Mouse (Mus musculus) intestine, embryonic 15.5 days (tissue): ENCODE data around the gene Syne4. TPM values are rescaled to one million over a fixed set of nuclear protein-coding genes. Genes with fewer than 3 reads are reported as not detected.
A peak's percentile ranks its signal among the peaks of the same experiment; 100 is the strongest.

ENCODE experiments used
- ATAC-seq: fragments of 200-750 bp; cut with Nextera tagmentation; 2 replicates; pipeline ENCODE4 v1.8.0; 2017; ENCODE audit warnings: moderate TSS enrichment, moderate library complexity
- H3K27ac ChIP-seq: fragments of 300-500 bp; sonication (generic); 2 replicates; pipeline ENCODE4 v1.5.1; 2015; ENCODE audit warnings: mild to moderate bottlenecking, inconsistent platforms
- H3K27me3 ChIP-seq: fragments of 300-500 bp; sonication (generic); replicated peaks from 2 replicates; pipeline ENCODE4 v1.6.1; 2015; ENCODE audit warnings: inconsistent platforms
- H3K36me3 ChIP-seq: fragments of 300-500 bp; sonication (generic); 2 replicates; pipeline ENCODE4 v1.6.1; 2015; ENCODE audit warnings: inconsistent platforms
- H3K4me1 ChIP-seq: fragments of 300-500 bp; sonication (generic); replicated peaks from 2 replicates; pipeline ENCODE4 v1.6.1; 2015; ENCODE audit warnings: inconsistent platforms
- H3K4me2 ChIP-seq: fragments of 300-500 bp; sonication (generic); replicated peaks from 2 replicates; pipeline ENCODE4 v1.6.1; 2015; ENCODE audit warnings: mild to moderate bottlenecking, inconsistent platforms
- H3K4me3 ChIP-seq: fragments of 300-500 bp; sonication (generic); replicated peaks from 2 replicates; pipeline ENCODE4 v1.5.1; 2015; ENCODE audit warnings: inconsistent platforms
- H3K9ac ChIP-seq: fragments of 300-500 bp; sonication (generic); 2 replicates; pipeline ENCODE4 v1.6.1; 2015; ENCODE audit warnings: inconsistent platforms
- H3K9me3 ChIP-seq: fragments of 300-500 bp; sonication (generic); 2 replicates; pipeline ENCODE4 v1.6.1; 2016; ENCODE audit warnings: inconsistent platforms
- WGBS: fragments of 180-500 bp; shearing (Covaris S2); methylation state at CpG from one replicate; pipeline ENCODE4 v1.1.7; 2015; 5-methylcytosine and 5-hydroxymethylcytosine counted together
- polyA plus RNA-seq: library from polyadenylated mRNA; unstranded; fragments of >200 nt; fragmentation: Nextera tagmentation; extraction: Ambion mirVana; gene quantifications from 2 replicates; pipeline ENCODE4 v1.2.1, GENCODE M21; 2015

Gene Syne4
- polyA plus RNA-seq, 1 experiment from 2014 or later: 47.7 TPM

- peak; percentile 61 for ATAC-seq
- H3K9ac ChIP-seq: peak within 1 kb of the TSS; percentile 66
- under 1% methylated on average over 55 of the region's 55 CpGs for WGBS
- H3K27me3 ChIP-seq: peaks cover 7% of the 10 kb centered on the region; the same call in 1 of the 2 replicates
- peaks cover 4% of the 10 kb centered on the region; the same call in 1 of the 2 replicates for H3K36me3 ChIP-seq
- peaks cover 26% of the 10 kb centered on the region for H3K4me1 ChIP-seq
- no peaks in the 10 kb centered on the region for H3K9me3 ChIP-seq
- peak within 1 kb of the TSS; percentile 62 for H3K4me3 ChIP-seq
- peak within 1 kb of the TSS; percentile 85 for H3K4me2 ChIP-seq
- H3K27ac ChIP-seq: no peak within 1 kb of the TSS
These were observed 48.2 kb downstream of the Syne4 start, which contains the start of gene Lrfn3 for GRCm38 (mm10) chr7:30362652-30363343. TSS of gene Lrfn3 (minus strand) at chr7:30362772.

- Histone ChIP-seq H3K4me3 (peak overlapping the region; percentile 62), H3K27ac (no peak overlapping the region), H3K36me3 (peaks cover 4% of the 10 kb centered on the region; the same call in 1 of the 2 replicates), H3K4me2 (peak overlapping the region; percentile 85), H3K9ac (peak overlapping the region; percentile 66), H3K9me3 (no peaks in the 10 kb centered on the region), H3K27me3 (peaks cover 7% of the 10 kb centered on the region; the same call in 1 of the 2 replicates), H3K4me1 (peaks cover 21% of the 10 kb centered on the region)
- 54% methylated on average over 6 of the region's 6 CpGs for WGBS
- ATAC-seq: no peak
These were observed 48.7 kb downstream of the Syne4 start for GRCm38 (mm10) chr7:30363344-30363738.

- no peak overlapping the region for H3K4me3 ChIP-seq
- peaks cover 2% of the 10 kb centered on the region; the same call in 1 of the 2 replicates for H3K4me1 ChIP-seq
- H3K27ac ChIP-seq: no peak overlapping the region
- H3K36me3 ChIP-seq: no peaks in the 10 kb centered on the region
- H3K27me3 ChIP-seq: peaks cover 7% of the 10 kb centered on the region; the same call in 1 of the 2 replicates
- H3K9ac ChIP-seq: no peak overlapping the region
- ATAC-seq: no peak
- no peak overlapping the region for H3K4me2 ChIP-seq
- 67% methylated on average over 2 of the region's 2 CpGs for WGBS
- no peaks in the 10 kb centered on the region for H3K9me3 ChIP-seq
These were observed 52.9 kb downstream of the Syne4 start for GRCm38 (mm10) chr7:30367466-30367865.

Other genes with a start within 250 kb of the Syne4 start
- gene Zfp82, start 241.9 kb upstream of the Syne4 start, polyA plus RNA-seq: 3.9 and 4.5 TPM in 2 replicates
- 1.2 and 1.5 TPM in 2 replicates for gene Gm26920, start 224.4 kb upstream of the Syne4 start, polyA plus RNA-seq
- gene Zfp566, start 224.3 kb upstream of the Syne4 start, polyA plus RNA-seq: 6.0 and 6.1 TPM in 2 replicates
- gene Zfp260, start 220.0 kb upstream of the Syne4 start, polyA plus RNA-seq: 71.0 and 82.3 TPM in 2 replicates
- 6.7 and 8.3 TPM in 2 replicates for gene Zfp382, start 192.9 kb upstream of the Syne4 start, polyA plus RNA-seq
- gene Zfp146, start 145.1 kb upstream of the Syne4 start, polyA plus RNA-seq: 12.2 and 13.6 TPM in 2 replicates
- 30.7 and 34.3 TPM in 2 replicates for gene Cox7a1, start 130.7 kb upstream of the Syne4 start, polyA plus RNA-seq
- gene Capns1, start 116.0 kb upstream of the Syne4 start, polyA plus RNA-seq: 83.7 and 101 TPM in 2 replicates
- gene Polr2i, start 82.9 kb upstream of the Syne4 start, polyA plus RNA-seq: 115 and 116 TPM in 2 replicates
- 136 and 148 TPM in 2 replicates for gene Tbcb, start 82.5 kb upstream of the Syne4 start, polyA plus RNA-seq
- gene Ovol3, start 79.1 kb upstream of the Syne4 start, polyA plus RNA-seq: not detected in 2 replicates
- gene Thap8, start 34.7 kb upstream of the Syne4 start, polyA plus RNA-seq: 0.34 and 0.56 TPM in 2 replicates
- gene Wdr62, start 34.4 kb upstream of the Syne4 start, polyA plus RNA-seq: 6.6 and 8.4 TPM in 2 replicates
- 22.6 and 23.4 TPM in 2 replicates for gene Clip3, start 23.1 kb upstream of the Syne4 start, polyA plus RNA-seq
- 63.9 and 68.5 TPM in 2 replicates for gene Alkbh6, start 6.1 kb upstream of the Syne4 start, polyA plus RNA-seq
- 1.8 TPM in 1 of 2 replicates, not detected in the other for gene E130208F15Rik, start 6.9 kb downstream of the Syne4 start, polyA plus RNA-seq
- 15.5 and 18.0 TPM in 2 replicates for gene Sdhaf1, start 9.1 kb downstream of the Syne4 start, polyA plus RNA-seq
- gene Lrfn3, start 48.0 kb downstream of the Syne4 start, polyA plus RNA-seq: 2.9 and 3.9 TPM in 2 replicates
- 49.8 and 63.7 TPM in 2 replicates for gene Tyrobp, start 99.0 kb downstream of the Syne4 start, polyA plus RNA-seq
- 2.2 and 2.5 TPM in 2 replicates for gene Hcst, start 105.0 kb downstream of the Syne4 start, polyA plus RNA-seq
- 2.1 and 2.4 TPM in 2 replicates for gene Nfkbid, start 106.9 kb downstream of the Syne4 start, polyA plus RNA-seq
- gene Aplp1, start 130.7 kb downstream of the Syne4 start, polyA plus RNA-seq: 39.0 and 40.8 TPM in 2 replicates
- gene Kirrel2, start 142.9 kb downstream of the Syne4 start, polyA plus RNA-seq: 2.0 and 3.0 TPM in 2 replicates
- gene Nphs1, start 143.5 kb downstream of the Syne4 start, polyA plus RNA-seq: 1.3 and 3.3 TPM in 2 replicates
- 5.0 and 5.2 TPM in 2 replicates for gene Prodh2, start 178.8 kb downstream of the Syne4 start, polyA plus RNA-seq
- gene Arhgap33, start 220.3 kb downstream of the Syne4 start, polyA plus RNA-seq: 7.4 and 7.8 TPM in 2 replicates
- 37.8 and 41.5 TPM in 2 replicates for gene Hspb6, start 237.4 kb downstream of the Syne4 start, polyA plus RNA-seq
- 8.7 and 10.0 TPM in 2 replicates for gene Proser3, start 237.5 kb downstream of the Syne4 start, polyA plus RNA-seq
- 46.3 and 48.4 TPM in 2 replicates for gene Lin37, start 245.0 kb downstream of the Syne4 start, polyA plus RNA-seq
- gene U2af1l4, start 248.5 kb downstream of the Syne4 start, polyA plus RNA-seq: 73.4 and 76.6 TPM in 2 replicates
- 9.0 and 10.3 TPM in 2 replicates for gene Gm49396, start 248.5 kb downstream of the Syne4 start, polyA plus RNA-seq
- gene Psenen, start 248.8 kb downstream of the Syne4 start, polyA plus RNA-seq: 148 and 151 TPM in 2 replicates